Mouse (Mus musculus) hindbrain, embryonic 13.5 days (tissue): ENCODE results near the gene Pdia5. TPM values are rescaled to one million over a fixed set of nuclear protein-coding genes. Genes with fewer than 3 reads are reported as not detected.
A peak's percentile ranks its signal among the peaks of the same experiment; 100 is the strongest.

Experiments used
- ATAC-seq: fragments of 200-750 bp; cut with Nextera tagmentation; 2 replicates; pipeline ENCODE4 v1.8.0; 2017; ENCODE audit warnings: moderate TSS enrichment; ENCODE audit not compliant: low FRiP score
- H3K27ac ChIP-seq: fragments of 300-500 bp; sonication (generic); 2 replicates; pipeline ENCODE4 v1.5.1; 2015; ENCODE audit warnings: inconsistent platforms, mild to moderate bottlenecking, moderate library complexity
- H3K27me3 ChIP-seq: fragments of 300-500 bp; sonication (generic); 2 replicates; pipeline ENCODE4 v1.6.1; 2015; ENCODE audit warnings: mild to moderate bottlenecking, inconsistent platforms
- H3K36me3 ChIP-seq: fragments of 300-500 bp; sonication (generic); 2 replicates; pipeline ENCODE4 v1.6.1; 2015; ENCODE audit warnings: mild to moderate bottlenecking, inconsistent platforms
- H3K4me1 ChIP-seq: fragments of 300-500 bp; sonication (generic); replicated peaks from 2 replicates; pipeline ENCODE4 v1.6.1; 2015; ENCODE audit warnings: inconsistent platforms
- H3K4me2 ChIP-seq: fragments of 300-500 bp; sonication (generic); 2 replicates; pipeline ENCODE4 v1.6.1; 2015; ENCODE audit warnings: inconsistent platforms, mild to moderate bottlenecking, moderate library complexity
- H3K4me3 ChIP-seq: fragments of 300-500 bp; sonication (generic); 2 replicates; pipeline ENCODE4 v1.5.1; 2015; ENCODE audit warnings: mild to moderate bottlenecking, inconsistent platforms
- H3K9ac ChIP-seq: fragments of 300-500 bp; sonication (generic); 2 replicates; pipeline ENCODE4 v1.6.1; 2015; ENCODE audit warnings: mild to moderate bottlenecking, inconsistent platforms
- H3K9me3 ChIP-seq: fragments of 300-500 bp; sonication (generic); 2 replicates; pipeline ENCODE4 v1.6.1; 2016; ENCODE audit warnings: inconsistent platforms
- WGBS: fragments of 180-500 bp; shearing (Covaris S2); methylation state at CpG from one replicate; pipeline ENCODE4 v1.1.7; 2015; 5-methylcytosine and 5-hydroxymethylcytosine counted together
- polyA plus RNA-seq: library from polyadenylated mRNA; unstranded; fragments of >200 nt; fragmentation: Nextera tagmentation; extraction: Ambion mirVana; gene quantifications from 2 replicates; pipeline ENCODE4 v1.2.1, GENCODE M21; 2015

The Pdia5 gene
- polyA plus RNA-seq, 1 experiment from 2014 or later = 17.1 TPM

DNA sequence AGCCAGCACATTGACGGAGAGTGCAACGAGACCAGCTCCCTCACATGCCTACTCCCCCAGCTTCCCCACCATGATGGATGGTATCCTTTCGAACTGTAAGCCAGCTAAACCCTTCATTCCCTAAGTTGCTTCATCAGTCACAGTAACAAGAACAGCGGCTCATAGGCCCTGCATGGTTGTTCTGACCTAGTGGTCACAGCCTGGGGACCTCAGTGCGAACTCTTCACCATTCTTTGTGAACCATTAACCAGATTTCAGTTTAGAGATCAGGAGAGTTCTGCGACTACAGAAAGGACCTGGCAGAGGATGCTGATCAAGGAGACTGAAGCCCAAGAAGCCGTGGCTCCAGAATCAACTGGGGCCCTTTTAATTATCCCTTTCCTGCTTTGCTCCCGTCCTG is 13.6 kb upstream of the Pdia5 start:
- WGBS = 88% methylated on average over 8 of the region's 8 CpGs
- no peak overlapping the region for H3K27ac ChIP-seq

DNA sequence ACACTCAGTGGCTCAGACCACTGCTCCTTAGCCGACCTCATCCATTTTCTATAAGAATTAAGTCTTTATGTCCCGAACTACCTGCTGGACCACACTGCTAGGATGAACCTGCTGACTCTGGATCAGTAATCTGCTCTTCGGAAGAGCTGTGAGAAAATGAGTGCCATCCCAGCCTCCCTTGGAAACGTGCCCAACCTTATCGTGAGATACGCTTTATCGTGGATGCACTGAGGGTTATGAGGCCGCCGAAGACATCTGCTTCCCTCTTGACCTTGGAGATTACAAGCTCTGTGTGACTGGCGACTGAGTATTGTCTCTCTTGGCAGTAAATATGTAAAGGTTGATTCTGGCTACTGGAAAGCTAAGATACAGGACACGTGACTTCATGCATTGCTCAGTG is 11.8 kb upstream of the Pdia5 start:
- Histone ChIP-seq H3K36me3 (no peaks in the 10 kb centered on the region), H3K4me1 (no peaks in the 10 kb centered on the region), H3K9ac (no peak overlapping the region), H3K27ac (no peak overlapping the region), H3K9me3 (no peaks in the 10 kb centered on the region), H3K4me2 (no peak overlapping the region), H3K4me3 (no peak overlapping the region), H3K27me3 (no peaks in the 10 kb centered on the region)
- 84% methylated on average over 11 of the region's 11 CpGs for WGBS
- no peak for ATAC-seq

More for the DNA sequence above, 13.6 kb upstream of the Pdia5 start:
- no peak overlapping the region for H3K4me2 ChIP-seq
- H3K36me3 ChIP-seq = no peaks in the 10 kb centered on the region
- H3K9me3 ChIP-seq = no peaks in the 10 kb centered on the region
- H3K4me1 ChIP-seq = peaks cover 3% of the 10 kb centered on the region; the same call in 1 of the 2 replicates
- no peak for ATAC-seq
- no peaks in the 10 kb centered on the region for H3K27me3 ChIP-seq
- no peak overlapping the region for H3K9ac ChIP-seq
- no peak overlapping the region for H3K4me3 ChIP-seq

DNA sequence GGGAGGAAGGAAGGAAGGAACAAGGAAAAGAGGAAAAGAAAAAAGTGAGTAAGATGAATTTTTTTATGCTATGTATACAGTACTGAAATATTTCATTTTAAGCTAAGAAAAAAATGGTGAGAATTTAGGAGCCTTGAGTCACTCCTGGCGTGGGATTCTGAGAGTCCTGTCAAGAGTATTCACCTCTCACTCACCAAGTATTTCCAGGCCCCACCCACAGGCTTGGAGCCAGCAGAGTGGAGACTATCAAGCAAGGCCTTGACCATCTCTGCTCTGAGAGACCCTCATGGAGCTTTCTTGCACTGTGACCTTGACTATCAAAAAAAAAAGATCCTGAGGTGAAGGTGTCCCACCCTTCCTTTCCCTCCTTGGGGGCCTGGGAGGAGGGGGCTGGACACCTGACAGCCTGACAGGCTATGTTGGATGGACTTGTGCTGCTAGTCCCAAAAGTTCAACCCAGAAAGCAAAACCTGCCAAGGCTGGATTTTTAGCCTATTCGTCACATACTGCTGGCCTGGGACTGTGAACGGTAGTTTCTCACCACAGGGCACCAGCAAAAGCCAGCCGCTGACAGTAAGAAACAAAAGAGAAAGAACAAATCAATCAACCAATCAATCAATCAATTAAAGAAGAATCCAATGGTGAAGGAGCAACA is 10.6 kb upstream of the Pdia5 start:
- Histone ChIP-seq H3K36me3 (no peaks in the 10 kb centered on the region), H3K9me3 (no peaks in the 10 kb centered on the region), H3K27ac (no peak overlapping the region), H3K4me3 (no peak overlapping the region), H3K9ac (no peak overlapping the region), H3K4me2 (no peak overlapping the region), H3K4me1 (no peaks in the 10 kb centered on the region), H3K27me3 (no peaks in the 10 kb centered on the region)
- WGBS = 59% methylated on average over 4 of the region's 4 CpGs
- no peak for ATAC-seq

DNA sequence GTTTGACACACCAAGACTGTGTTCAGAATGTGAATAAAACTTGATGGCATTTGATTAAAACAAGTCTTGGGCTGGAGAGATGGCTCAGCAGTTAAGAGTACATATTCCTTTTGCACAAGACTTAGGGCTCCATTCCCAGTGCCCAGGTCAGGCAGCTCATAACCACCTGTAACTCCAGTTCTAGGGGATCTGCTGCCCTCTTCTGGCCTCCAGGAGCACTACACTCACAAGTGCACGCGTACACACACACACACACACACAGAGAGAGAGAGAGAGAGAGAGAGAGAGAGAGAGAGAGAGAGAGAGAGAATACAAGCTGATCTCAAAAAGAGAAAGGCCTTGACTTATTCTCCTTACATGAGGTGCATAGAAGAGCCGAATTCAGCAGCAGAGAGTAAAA is 9.7 kb upstream of the Pdia5 start:
- Histone ChIP-seq H3K36me3 (no peaks in the 10 kb centered on the region), H3K27ac (no peak overlapping the region), H3K9me3 (no peaks in the 10 kb centered on the region), H3K4me2 (no peak overlapping the region), H3K27me3 (no peaks in the 10 kb centered on the region), H3K4me1 (no peaks in the 10 kb centered on the region), H3K9ac (no peak overlapping the region), H3K4me3 (no peak overlapping the region)
- no peak for ATAC-seq
- 89% methylated on average over 3 of the region's 3 CpGs for WGBS

DNA sequence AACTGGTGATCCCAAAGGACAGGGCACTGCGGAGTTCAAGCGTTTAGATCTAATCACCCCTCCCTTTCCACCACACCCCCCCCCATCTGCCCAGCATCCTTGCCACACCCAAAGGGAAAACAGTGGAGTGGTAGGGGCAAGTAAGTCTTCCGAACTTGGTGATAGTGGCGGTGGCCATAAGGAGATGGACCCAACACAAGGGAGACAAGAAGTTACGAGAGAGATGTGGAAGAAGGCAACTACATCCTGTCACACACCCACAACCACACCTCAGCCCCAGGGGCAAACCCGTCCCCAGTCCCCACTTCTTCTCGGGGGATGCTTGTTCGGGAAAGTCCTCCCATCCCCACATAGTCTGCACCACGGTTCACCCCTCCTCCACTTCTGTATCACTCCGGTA is 880 bp downstream of the Pdia5 start:
- Histone ChIP-seq H3K27me3 (peaks cover 10% of the 10 kb centered on the region; the same call in 1 of the 2 replicates), H3K4me1 (peaks cover 35% of the 10 kb centered on the region), H3K27ac (no peak overlapping the region), H3K9ac (peak overlapping the region; percentile 77), H3K4me3 (peak overlapping the region; percentile 75), H3K36me3 (no peaks in the 10 kb centered on the region), H3K9me3 (no peaks in the 10 kb centered on the region), H3K4me2 (peak overlapping the region; percentile 97)
- no peak for ATAC-seq
- WGBS = 10% methylated on average over 10 of the region's 10 CpGs

DNA sequence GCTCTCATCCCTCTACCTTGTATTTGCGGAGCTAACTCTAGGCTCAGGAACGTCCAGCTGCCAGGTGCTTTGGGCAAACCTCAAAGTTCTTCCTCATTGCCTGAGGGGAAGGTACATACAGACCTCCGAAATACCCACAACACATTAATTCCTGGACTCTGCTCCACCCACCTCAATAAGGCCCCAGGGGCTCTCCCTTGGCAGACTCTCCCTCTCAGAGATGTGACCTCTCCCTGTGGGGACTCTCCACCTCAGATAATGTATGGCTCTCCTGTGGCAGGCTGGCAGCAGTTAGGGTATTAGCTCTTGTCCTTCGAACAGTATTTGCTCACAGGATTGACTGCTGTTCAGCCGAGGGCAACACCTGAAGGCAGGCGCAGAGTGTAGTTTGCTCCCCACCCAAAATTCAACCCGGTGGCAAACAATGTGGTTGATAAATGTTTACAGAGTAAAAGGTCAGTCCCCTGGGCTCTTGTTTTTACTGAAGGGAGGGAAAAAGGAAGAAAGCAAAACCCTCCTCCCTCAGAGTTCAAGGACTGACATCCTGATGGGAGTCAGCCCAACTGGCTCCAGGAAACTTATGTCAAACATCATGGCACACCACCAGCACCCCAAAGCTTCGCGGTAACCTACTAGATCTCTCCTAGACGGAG is 1.5 kb downstream of the Pdia5 start:
- H3K27me3 ChIP-seq = peaks cover 10% of the 10 kb centered on the region; the same call in 1 of the 2 replicates
- 49% methylated on average over 10 of the region's 10 CpGs for WGBS
- peaks cover 41% of the 10 kb centered on the region for H3K4me1 ChIP-seq
- no peak overlapping the region for H3K27ac ChIP-seq
- no peak for ATAC-seq
- 0 out of 2 replicates have a peak overlapping the region, but pooled peaks have one; percentile 0 for H3K9ac ChIP-seq
- H3K36me3 ChIP-seq = no peaks in the 10 kb centered on the region
- no peaks in the 10 kb centered on the region for H3K9me3 ChIP-seq
- peak overlapping the region; percentile 75 for H3K4me3 ChIP-seq
- peak overlapping the region; percentile 97 for H3K4me2 ChIP-seq

DNA sequence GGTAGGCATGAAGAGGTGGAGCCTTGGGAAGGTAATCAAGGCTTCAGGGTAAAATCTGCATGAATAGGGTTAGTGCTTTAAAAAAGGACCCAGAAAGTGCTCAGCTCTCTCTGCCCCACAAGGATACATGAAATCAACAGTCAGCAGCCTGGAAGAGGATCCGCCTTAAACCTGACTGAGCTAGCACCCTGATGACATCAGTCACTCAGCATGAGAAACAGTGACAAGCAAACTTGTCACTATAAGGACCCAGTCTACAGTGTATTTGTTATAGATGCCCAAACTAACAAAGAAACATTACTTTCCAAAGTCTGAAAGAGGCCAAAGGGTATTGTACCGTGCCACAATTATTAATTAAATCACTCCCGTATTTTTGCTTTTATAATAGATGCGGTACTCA is 2.9 kb downstream of the Pdia5 start:
- Histone ChIP-seq H3K9ac (no peak overlapping the region), H3K27me3 (peaks cover 10% of the 10 kb centered on the region; the same call in 1 of the 2 replicates), H3K4me1 (peaks cover 48% of the 10 kb centered on the region), H3K27ac (no peak overlapping the region), H3K36me3 (no peaks in the 10 kb centered on the region), H3K4me3 (no peak overlapping the region), H3K4me2 (no peak overlapping the region), H3K9me3 (no peaks in the 10 kb centered on the region)
- WGBS = 74% methylated on average over 4 of the region's 4 CpGs
- no peak for ATAC-seq

DNA sequence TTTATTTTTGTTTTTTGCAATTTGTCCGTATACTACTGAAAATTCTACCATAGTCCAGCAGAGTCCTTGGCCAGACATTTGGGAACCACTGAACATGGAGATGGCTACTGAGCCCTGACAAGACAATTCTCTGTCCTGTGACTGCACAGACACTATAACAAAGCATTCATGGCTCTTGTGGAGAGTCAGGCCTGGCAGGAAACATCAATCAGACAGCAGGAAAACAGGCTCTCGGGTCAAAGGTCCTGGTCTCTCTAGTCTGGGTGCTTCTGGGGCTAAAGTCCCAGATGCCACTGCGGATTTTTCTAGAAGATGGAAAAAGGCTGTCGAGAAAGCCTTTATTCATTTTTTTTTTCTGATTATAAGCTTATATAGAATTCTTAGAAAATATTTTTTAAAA is 3.6 kb downstream of the Pdia5 start:
- H3K9me3 ChIP-seq = no peaks in the 10 kb centered on the region
- no peak overlapping the region for H3K4me3 ChIP-seq
- no peaks in the 10 kb centered on the region for H3K36me3 ChIP-seq
- ATAC-seq = no peak
- WGBS = 17% methylated on average over 4 of the region's 4 CpGs
- H3K4me2 ChIP-seq = no peak overlapping the region
- no peak overlapping the region for H3K27ac ChIP-seq
- peaks cover 10% of the 10 kb centered on the region; the same call in 1 of the 2 replicates for H3K27me3 ChIP-seq
- peaks cover 48% of the 10 kb centered on the region for H3K4me1 ChIP-seq
- no peak overlapping the region for H3K9ac ChIP-seq

DNA sequence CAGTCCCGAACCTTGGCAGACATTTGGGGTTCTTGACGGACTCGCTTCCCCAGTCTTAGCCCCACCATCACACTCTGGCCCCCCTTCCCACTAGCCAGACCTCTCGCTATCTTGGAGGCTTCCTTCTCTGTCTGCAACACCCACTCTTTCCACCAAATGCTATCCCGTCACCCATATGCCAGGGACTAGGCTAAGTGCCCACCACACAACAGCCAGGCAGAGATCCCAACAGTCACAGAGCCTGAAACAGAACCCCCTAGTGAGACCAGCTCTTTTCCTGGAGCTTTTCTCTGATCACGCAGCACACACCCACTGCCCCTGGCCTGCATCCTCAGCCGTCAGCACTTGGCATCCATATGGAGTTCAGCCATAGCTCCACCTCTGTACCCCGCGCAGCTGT is 5.0 kb downstream of the Pdia5 start:
- Histone ChIP-seq H3K4me1 (peaks cover 46% of the 10 kb centered on the region), H3K9ac (no peak overlapping the region), H3K4me2 (no peak overlapping the region), H3K27ac (no peak overlapping the region), H3K27me3 (peaks cover 10% of the 10 kb centered on the region; the same call in 1 of the 2 replicates), H3K36me3 (no peaks in the 10 kb centered on the region), H3K9me3 (no peaks in the 10 kb centered on the region), H3K4me3 (no peak overlapping the region)
- WGBS = 80% methylated on average over 9 of the region's 9 CpGs
- ATAC-seq = no peak

DNA sequence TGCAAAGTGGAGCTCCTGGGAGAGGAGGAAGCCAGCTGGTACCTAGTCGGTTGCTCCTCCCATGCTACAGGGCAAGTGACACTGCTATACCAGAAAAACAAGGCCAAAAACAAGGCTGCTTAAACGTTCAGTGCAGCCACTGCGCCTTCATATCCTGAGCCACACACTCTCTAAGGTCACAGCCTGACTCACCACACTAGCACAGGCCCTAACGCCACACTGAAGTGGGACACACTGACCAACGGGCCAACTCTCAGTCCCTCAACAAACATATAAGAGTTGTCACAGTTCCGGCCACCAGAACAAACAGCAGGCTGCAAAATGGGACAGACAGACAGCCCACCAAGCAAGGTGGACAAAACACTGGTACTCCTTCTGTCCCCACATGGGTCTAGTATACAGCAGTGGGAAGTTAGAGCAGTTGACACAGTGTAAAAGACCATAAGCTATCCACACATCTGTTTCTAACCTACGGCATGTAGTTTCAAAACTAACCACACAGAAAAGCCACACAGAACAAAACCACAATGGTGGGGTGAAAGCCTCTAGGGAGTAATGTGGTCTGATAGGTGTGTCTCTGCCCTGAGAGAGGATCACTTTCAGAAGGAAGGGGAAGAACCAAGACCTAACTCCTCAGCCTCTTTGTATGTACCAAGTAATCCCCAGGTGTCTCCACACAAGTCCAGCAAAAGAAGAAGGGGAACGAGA is 6.0 kb downstream of the Pdia5 start:
- WGBS = 71% methylated on average over 8 of the region's 8 CpGs
- no peak overlapping the region for H3K9ac ChIP-seq
- H3K36me3 ChIP-seq = no peaks in the 10 kb centered on the region
- H3K4me2 ChIP-seq = no peak overlapping the region
- no peak overlapping the region for H3K4me3 ChIP-seq
- H3K4me1 ChIP-seq = peaks cover 40% of the 10 kb centered on the region
- H3K27ac ChIP-seq = 0 out of 2 replicates have a peak overlapping the region, but pooled peaks have one; percentile 52
- no peak for ATAC-seq
- peaks cover 6% of the 10 kb centered on the region; the same call in 1 of the 2 replicates for H3K27me3 ChIP-seq
- H3K9me3 ChIP-seq = no peaks in the 10 kb centered on the region

DNA sequence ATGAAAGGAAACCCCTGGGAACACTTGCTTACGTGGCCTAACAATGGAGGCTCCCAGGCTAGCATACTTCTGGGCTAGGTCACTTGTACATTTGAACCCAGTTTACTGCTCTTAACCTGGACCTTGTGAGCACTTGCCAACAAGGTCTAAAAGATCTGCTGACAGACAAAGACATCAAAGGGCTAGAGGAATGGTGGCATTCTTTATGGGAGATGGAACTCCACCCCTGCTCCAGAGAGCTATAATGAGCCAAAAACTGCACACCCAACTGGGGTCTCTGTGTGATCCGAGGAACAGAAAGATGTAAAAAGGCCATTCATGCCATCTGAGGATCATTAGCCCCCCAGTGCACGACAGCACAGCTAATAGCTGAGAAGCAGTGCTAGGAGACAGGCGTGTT is 6.6 kb downstream of the Pdia5 start:
- Histone ChIP-seq H3K9ac (no peak overlapping the region), H3K4me1 (peaks cover 38% of the 10 kb centered on the region), H3K4me3 (no peak overlapping the region), H3K36me3 (no peaks in the 10 kb centered on the region), H3K27ac (0 out of 2 replicates have a peak overlapping the region, but pooled peaks have one; percentile 52), H3K4me2 (no peak overlapping the region), H3K27me3 (peaks cover under 1% of the 10 kb centered on the region; the same call in 1 of the 2 replicates), H3K9me3 (no peaks in the 10 kb centered on the region)
- no peak for ATAC-seq
- 14% methylated on average over 4 of the region's 4 CpGs for WGBS

DNA sequence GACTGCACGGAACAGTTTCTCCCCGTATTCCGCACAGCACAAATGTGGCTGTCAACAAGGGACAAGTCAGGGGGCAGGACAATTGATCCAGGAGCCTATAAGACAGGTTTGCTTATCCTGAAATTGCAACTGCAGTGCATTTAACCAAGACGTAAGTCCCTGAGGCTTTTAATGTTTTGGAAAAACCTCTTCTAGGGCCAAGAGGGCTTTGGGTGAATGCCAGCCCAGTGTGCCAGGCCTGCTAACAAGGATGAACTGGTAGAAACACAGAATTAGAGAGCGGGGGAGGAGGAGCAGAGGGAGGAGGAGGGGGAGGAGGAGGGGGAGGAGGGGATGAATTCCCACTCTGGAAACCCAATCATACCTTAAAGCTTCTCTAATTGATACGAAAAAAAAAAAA is 11.4 kb downstream of the Pdia5 start:
- peaks cover 14% of the 10 kb centered on the region for H3K4me1 ChIP-seq
- H3K9ac ChIP-seq = no peak overlapping the region
- no peak overlapping the region for H3K4me2 ChIP-seq
- no peaks in the 10 kb centered on the region for H3K9me3 ChIP-seq
- H3K36me3 ChIP-seq = no peaks in the 10 kb centered on the region
- H3K27me3 ChIP-seq = no peaks in the 10 kb centered on the region
- no peak overlapping the region for H3K27ac ChIP-seq
- WGBS = 78% methylated on average over 6 of the region's 6 CpGs
- no peak overlapping the region for H3K4me3 ChIP-seq
- no peak for ATAC-seq
